Mouse (Mus musculus) CD4-positive, CD25-positive, alpha-beta regulatory T cell, adult 4 months (primary cell): Measurements from ENCODE around the gene Prss33. TPM values are rescaled to one million over a fixed set of nuclear protein-coding genes. Genes with fewer than 3 reads are reported as not detected.

ENCODE experiments used
- ATAC-seq: one replicate; pipeline ENCODE4 v1.8.0; 2017
- polyA plus RNA-seq, 2 experiments: library from polyadenylated mRNA; unstranded; fragments of 100-300 nt; shearing (Covaris generic); gene quantifications; one replicate each; pipeline ENCODE4 v1.2.1; 2017

Prss33 gene
- polyA plus RNA-seq, 2 experiments from 2014 or later, result not detected

DNA sequence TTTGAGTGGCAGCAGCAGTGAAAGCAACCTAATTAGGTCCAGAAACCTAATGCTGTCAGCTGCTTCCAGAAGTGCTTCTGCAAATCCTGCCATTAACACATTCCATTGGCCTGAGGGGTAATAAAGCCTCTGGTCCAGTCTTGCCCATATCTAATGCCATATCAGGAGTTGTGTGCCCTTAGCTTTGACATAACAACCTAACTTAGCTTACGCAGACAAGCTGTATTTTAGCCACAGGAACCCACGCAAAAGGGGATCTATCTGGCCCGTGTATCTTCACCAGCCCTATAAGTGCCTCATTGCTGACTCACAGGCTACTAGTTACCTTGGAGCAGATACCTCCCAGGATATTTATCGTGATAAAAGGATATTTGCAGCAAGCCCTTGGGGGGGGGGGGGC is 10.3 kb downstream of the Prss33 start:
- ATAC-seq, result no peak

DNA sequence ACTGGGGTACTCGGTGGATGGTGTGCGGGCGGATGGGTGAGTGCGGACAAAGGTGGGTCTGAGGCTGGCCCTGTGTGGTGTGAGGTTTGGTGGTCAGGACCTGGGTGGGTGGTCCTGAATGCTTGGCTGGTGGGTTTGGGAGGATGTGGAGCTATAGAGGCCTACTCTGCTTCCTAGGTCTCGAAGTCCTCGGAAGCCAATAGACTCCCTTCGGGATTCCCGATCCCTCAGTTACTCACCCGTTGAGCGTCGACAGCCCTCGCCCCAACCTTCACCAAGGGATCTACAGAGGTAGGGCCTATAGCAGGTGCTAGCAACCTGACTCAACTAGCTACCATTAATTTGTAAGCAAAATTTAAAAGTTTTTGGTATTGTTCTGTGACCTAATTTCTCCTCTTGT is 12.2 kb downstream of the Prss33 start:
- no peak for ATAC-seq

DNA sequence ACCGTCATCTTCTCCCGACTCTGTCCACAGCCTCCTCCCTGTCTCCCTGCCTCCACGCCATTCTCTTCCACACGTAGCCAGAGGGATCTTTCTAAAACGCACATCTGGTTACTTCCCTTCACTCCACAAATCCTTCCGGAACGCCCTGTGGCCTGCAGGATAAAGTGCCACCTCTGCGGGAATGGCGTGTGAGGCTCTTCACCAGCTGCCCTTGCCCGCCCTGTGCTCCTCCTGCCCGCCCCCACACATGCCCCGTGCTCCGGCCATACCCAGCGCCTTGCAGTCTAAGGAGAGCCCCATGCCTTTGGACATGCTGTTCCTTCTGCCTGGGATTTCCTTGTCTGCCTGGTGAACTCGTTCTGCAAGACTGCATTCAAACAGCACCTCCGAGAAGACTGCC is 12.8 kb downstream of the Prss33 start:
- no peak for ATAC-seq

DNA sequence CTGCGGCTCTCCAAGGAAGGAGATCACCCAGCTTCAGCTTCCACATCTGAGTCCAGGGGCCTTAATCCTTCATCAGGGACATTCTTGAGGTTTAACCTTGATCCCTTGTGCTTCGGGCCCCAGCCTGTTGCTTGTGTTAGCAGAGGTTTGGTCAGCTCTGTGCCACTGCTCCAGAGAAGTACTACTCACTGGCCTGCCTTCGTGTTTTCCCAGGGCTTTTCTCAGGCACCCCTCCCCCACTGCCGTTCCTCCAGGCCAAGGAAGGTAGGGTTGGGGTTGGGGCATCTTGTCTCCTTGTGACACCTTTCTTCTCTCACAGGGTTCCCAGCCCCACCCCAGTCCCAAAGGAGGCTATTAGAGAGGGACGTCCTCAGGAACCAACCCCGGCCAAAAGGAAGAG is 13.8 kb downstream of the Prss33 start:
- ATAC-seq, result no peak

DNA sequence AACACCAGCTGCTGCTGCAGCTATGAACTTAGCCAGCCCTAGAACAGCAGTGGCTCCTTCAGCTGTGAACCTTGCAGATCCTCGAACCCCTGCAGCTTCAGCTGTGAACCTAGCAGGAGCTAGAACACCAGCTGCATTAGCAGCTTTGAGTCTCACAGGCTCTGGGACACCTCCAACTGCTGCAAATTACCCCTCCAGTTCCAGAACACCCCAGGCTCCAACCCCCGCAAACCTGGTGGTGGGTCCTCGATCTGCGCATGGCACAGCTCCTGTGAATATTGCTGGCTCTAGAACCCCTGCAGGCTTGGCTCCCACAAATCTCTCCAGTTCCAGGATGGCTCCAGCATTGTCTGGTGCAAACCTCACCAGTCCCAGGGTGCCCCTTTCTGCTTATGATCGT is 15.1 kb downstream of the Prss33 start:
- no peak for ATAC-seq

DNA sequence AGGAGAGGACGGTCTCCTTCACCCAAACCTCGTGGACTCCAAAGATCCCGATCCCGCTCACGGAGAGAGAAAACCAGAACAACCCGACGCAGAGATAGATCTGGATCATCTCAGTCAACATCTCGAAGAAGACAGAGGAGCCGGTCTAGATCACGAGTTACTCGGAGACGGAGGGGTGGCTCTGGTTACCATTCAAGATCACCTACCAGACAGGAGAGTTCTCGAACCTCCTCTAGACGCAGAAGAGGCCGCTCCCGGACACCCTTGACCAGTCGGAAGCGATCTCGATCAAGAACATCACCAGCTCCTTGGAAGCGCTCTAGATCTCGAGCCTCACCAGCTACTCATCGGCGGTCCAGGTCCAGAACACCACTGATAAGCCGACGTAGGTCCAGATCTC is 16.6 kb downstream of the Prss33 start:
- ATAC-seq, result no peak

DNA sequence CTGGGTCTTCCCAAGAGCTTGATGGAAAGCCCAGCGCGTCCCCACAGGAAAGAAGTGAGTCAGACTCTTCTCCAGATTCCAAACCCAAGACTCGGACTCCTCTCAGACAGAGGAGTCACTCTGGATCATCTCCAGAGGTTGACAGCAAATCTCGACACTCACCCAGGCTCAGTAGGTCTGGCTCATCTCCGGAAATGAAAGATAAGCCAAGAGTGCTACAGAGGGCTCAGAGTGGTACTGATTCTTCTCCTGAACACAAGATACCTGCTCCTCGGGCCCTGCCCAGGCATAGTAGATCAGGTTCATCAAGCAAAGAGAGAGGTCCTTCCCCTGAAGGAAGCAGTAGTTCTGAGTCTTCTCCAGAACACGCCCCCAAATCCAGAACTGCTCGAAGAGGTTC is 17.3 kb downstream of the Prss33 start:
- ATAC-seq, result no peak

DNA sequence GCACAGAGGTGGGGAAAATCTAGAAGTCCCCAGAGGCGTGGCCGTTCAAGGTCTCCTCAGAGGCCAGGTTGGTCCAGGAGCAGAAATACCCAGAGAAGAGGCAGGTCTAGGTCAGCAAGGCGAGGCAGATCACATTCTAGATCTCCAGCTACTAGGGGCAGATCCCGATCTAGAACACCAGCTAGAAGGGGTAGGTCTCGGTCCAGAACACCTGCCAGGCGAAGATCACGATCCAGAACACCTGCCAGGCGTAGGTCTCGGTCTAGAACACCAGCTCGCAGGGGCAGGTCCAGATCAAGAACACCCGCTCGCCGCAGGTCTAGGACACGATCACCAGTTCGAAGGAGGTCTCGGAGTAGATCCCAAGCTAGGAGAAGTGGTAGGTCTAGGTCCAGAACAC is 20.2 kb downstream of the Prss33 start:
- no peak for ATAC-seq

DNA sequence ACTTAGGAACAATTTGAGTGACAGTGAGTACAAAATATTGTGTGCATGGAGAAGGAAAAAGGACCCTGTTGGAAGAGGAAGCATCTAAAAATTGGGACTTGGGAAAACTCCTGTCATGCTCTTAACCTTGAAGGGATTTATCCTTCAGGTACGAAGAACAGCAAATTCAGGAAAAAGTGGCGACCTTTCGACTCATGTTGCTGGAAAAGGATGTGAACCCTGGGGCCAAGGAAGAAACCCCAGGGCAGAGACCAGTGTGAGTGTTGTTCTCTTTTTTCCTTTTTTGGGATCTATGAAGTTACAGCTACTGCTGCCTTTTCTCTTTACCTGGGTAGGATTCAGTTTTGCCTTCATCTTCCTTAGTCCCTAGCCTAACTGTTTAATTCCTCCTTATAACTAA is 27.9 kb downstream of the Prss33 start:
- no peak for ATAC-seq

DNA sequence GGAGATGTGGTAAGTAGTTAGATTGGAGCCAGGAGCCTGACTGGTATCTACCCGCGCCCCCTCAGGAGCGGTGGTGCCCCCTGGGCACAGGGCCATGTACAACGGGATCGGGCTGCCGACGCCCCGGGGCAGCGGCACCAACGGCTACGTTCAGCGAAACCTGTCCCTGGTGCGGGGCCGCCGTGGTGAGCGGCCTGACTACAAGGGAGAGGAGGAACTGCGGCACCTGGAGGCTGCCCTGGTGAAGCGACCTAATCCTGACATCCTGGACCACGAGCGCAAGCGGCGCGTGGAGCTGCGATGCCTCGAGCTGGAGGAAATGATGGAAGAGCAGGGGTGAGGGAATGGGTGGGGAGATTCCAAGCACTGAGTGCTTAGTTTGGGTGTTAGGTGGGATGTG is 29.0 kb downstream of the Prss33 start:
- no peak for ATAC-seq

DNA sequence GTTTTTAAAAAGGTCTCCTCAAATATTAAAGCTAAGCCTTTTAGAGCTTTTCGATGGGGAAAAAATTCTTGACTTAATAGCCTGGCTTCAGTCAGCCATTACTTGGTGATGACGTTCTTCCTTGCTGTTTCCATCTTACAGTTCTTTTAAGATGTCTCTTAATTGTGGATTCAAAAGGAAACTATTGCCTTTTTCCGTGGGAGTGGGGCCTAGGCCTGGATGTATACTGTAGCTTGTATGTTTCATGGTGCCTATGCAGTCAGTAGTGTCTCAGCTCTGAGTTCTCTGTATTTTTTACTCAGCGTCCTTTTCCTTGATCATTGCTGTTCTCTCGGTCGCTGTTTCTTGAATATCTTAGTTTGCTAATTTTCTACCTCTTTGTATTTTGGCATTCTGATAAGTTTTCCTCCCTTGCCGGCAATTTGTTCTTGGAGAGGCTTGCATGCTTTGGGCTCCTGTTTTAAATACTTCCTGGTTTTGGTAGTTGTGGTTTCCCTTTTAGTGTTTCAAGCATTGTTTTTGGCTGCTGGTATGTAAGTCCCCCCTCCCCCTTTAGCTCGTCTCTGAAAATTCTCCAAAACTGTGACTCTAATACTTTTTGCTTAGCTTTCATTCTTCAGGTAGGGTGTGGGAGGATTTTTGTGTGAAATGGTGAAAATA is 31.3 kb downstream of the Prss33 start:
- ATAC-seq, result peak; percentile 7

DNA sequence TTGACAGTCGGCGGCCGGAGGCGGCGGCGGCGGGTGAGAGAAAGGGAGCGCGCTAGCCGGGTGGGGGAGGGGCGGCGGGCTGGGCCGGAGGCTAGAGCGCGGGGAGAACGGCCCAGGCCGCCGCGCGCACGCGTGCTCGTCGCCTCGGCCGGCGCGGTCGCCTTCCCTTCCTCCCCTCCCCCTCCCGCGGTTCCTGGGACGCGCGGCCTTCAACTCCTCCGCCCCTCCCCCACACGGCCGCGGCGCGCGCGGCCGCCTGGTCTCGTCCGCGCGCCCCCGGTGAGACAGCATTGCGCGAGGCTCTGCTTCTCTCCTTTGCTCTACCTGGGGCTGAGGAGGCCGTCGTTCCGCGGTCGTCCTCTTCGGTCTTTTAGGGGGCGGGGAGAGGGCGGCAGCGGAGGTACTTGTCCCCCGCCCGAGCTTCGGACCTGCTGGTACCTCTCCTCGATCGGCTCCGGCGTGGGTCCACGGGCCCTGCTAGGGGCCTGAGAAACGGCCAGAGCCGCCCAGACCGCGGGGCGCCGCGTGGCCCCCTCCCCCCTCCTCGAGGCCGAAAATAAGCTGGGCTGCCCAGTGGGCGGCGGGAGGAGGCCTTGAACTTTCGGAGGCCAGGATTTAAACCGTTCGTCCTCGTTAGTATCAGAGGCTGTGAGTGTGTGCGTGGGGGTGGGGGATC is 32.4 kb downstream of the Prss33 start:
- no peak for ATAC-seq

DNA sequence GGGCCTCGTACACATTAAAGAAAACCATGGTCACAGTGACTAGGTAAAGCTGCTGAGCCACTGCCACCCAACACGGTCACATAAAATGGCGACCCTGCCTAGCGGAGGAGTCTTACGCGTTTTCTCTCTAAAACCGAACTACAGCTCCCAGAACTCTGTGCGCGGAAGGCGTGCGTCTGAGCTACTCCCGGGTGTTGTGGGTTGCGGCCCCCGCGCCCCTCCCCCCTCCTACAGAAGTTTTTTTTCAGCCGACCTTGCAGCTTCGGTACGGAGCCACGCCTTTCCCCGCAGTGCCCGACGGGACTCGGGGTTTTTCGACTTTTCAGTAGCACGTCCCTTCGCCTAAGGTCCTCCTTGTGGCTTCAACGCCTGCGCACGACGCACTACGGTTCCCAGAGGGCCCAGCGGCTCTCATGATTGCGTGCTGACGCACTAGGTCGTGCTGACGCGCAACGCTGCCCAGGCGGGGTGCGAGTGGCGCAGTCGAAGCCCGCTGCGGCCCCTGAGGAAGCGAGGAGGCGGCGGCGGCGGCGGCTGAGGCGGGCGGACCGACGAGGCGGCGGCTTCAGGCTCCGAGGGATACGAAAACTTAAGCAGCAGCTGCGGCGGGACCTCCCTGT is 33.0 kb downstream of the Prss33 start:
- peak; percentile 88 for ATAC-seq

DNA sequence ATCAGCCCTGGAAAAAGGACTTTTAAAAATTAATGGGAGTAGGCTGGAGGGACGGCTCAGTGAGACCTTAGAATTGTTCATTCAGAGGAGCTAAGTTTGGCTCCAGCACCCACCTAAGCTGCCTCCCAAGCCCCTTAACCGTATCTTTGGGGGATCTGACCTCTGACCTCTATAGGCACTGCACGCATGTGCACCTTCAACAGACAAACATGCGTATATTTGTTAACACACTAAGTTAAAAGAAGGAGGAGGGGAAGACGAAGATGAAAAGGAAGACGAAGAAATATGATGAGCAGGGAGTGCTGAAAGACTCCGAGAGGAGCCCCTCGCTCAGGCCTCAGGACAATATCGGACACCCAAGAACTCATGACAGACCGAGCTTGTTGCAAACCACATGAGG is 34.2 kb downstream of the Prss33 start:
- ATAC-seq, result no peak

DNA sequence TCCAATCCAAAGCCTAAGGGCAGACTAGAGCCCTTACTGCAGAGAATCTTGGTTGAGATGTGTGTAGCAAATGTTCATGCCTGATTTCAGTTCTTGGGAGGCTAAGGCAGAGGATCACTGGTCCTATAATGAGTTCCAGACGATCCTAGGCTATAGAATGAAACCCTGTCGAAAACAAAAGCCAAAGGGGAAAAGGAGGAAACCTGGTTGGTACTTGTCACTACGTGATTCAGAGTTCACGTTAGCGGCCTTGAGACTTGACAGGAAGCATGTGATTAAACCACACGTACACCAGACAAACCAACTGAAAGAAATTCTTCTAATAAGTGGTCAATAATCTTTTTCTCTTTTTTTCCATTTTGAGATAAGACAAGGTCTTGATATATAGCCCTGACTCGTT is 38.5 kb downstream of the Prss33 start:
- peak; percentile 91 for ATAC-seq

DNA sequence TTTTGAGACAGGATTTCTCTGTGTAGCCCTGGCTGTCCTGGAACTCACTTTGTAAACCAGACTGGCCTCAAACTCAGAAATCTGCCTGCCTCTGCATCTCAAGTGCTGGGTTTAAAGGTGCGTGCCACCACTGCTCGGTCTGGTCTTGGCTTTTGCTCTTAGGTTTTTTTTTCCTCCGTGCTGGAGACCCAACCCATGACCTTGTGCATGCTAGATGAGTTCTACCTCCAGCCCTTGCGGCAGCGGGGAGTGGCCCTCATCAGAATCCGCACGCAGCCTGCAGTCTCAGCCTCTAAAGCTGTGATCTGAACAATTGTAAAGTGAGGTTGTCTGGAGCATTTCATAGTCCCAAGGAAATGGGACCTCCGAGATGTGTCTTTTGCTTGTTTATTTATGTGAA is 40.5 kb downstream of the Prss33 start:
- no peak for ATAC-seq

DNA sequence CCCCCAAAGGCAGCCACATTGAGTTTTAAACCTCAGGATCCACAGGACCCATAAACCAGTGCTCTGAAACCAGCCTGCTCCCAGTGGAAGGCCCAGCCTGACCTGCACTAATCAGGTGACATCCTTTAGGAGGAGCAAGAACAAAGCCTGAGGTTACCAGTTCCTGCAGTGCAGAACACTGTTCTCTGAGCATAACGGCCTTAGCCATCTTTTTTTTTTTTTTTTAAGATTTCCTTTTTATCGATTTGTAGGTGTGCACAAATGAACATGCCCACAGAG is 44.8 kb downstream of the Prss33 start:
- ATAC-seq, result peak; percentile 60

DNA sequence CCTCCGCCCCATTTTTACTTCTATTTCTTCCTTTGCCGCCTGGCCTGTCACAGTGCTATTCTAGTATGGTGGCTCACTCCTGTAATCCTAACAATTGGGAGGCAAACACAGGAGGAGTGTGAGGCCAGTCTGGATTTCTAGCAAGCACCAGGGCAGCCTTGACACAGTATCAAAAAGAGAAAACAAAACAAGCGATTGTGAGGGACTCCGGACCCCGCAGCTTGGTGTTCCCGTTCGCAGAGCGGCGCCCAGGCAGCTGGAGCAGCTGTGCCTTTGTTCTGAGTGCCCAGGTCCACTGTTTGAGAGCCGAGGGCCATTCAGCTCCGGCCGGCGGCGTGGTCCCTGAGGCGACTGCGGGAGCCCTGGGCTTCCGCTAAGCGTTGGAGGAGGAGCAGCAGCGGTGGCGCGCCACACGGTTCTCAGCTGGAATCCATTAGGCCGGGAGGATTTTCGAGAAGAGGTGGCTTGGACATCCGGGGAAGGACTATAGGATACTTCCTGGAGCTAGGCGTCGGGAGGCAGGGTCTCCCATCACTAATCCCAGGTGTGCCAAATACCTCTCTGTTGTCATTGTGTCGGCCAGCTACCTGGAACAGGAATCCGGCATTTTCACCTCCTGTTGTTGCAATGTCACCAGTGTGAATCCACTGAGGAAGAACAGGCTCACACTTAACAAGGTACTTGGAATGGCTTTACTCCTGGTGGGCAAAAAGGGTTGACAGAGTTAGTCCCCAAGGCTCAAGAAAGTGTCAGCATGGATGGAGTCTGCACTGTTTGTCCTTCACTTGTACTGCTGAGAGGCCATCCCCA is 45.4 kb downstream of the Prss33 start, which contains the start of gene Srrm2:
Gene Srrm2, plus strand, starts transcription at position 264 of the 810 bp plus-strand sequence.
- peak; percentile 66 for ATAC-seq

DNA sequence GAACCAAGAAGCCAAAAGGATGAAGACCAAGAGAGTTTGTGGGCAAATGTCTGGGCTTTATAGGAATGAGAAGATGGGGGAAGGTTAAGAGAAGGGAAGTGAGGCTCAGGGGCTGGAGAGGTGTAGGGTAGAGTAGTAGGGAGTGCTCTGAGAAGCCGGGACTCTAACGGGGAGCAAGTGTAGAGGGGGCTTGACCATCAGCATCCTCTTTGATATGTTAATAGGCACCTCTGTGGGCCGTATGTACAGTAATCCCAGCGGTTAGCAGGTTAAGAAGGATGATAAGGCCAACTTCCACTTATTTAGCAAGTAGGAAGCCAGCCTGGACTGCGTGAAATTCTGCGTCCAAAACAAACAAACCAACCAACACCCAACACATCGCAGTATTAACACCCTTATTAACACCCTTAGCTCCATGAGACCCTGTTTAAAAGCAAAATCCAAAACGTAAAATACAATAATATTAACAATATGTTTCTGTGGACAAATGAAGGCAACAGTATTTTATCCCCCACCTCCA is 46.0 kb downstream of the Prss33 start:
- ATAC-seq, result no peak

DNA sequence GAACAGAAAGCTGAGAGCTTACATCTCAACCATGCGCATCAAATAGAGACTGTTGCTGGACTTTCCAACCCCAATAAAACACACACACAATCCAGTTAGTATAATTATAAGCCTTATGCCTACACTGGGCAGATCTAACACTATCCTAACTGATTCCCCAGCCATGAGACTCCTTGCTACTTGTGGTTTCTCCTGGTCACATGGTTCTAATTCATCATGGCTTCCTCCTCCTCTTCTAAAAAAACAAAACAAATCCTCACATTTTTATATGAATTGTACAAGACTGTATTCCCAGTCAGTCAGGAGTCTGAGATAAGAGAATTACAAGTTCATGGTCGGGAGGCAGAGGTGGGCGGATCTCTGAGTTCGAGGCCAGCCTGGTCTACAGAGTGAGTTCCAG is 46.9 kb downstream of the Prss33 start:
- ATAC-seq, result no peak

DNA sequence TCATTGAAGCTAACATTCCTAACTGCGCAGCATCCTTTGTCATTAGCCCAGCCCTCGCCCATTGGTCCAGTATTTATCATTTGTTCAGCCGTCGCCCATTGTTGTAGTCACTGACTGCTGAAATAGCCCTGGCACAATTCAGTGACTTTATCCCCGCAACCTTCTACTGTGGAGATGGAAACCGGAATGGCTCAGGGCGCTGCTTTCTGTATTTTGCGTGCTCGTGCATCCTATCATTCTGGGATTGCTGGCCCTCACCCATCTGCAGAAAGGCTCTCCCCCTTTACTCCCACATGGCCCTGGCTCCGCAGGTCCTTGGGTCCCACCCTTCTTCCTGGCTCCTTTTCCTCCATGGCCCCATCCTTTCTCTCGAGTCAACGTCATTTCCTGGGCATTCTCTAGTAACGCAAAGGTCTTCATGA is 49.3 kb downstream of the Prss33 start:
- no peak for ATAC-seq

DNA sequence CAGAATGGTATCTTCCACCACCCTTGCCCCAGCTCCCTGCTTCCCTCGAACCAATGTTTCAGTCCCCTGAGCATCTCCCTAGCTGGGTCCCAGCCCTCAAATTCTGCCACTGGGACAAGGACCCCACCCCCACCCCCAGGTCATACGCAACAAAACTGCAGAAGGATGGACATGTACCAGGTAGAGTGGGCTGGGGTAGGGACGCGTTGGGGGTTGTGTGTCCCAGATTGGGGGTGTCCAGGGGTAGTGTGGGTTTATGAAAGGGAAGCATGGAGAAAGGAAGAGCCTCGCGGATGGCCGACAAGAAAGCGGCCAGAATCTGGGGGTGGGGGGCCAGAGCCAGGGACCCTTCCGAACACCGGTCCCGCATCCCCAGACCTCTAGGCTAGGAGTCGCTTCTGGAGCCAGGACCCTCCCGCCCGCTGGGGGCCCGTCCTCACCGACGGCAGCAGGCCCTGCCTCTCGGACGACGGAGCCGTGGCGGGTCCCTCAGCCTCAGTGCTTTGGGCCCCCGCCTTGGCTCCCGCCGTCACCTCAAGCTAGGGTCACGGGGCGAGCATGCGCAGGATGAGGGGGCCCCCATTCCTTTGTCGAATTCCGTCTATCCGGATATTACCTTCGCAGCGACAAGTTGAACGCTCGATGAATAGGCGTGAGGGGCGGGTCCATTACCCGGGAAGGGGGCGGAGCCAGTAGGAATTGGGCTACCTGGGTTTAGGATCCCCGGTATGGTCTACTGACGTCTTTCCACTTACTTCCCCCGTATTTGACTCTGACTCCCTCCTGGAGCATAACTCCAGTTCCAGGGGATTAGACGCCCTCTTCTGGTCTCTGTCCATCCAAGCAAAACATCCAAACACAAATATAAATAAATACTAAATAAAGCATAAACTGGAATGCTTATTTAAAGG is 50.0 kb downstream of the Prss33 start, which contains the start of gene Flywch2:
Gene Flywch2, minus strand, starts transcription at position 521 of the 911 bp plus-strand sequence.
- ATAC-seq, result peak; percentile 83
